Mouse (Mus musculus) liver, postnatal 0 days (tissue): ENCODE data around the gene Lnpk.

Experiments used
- CTCF ChIP-seq: sonication (generic); IDR thresholded peaks from 2 replicates; pipeline ENCODE4 v1.5.1; 2016; ENCODE audit warnings: antibody characterized with exemption, low read depth
- EP300 ChIP-seq: IDR thresholded peaks from 2 replicates; pipeline ENCODE4 v1.6.1; 2016; ENCODE audit warnings: antibody characterized with exemption, low read depth, mild to moderate bottlenecking

DNA sequence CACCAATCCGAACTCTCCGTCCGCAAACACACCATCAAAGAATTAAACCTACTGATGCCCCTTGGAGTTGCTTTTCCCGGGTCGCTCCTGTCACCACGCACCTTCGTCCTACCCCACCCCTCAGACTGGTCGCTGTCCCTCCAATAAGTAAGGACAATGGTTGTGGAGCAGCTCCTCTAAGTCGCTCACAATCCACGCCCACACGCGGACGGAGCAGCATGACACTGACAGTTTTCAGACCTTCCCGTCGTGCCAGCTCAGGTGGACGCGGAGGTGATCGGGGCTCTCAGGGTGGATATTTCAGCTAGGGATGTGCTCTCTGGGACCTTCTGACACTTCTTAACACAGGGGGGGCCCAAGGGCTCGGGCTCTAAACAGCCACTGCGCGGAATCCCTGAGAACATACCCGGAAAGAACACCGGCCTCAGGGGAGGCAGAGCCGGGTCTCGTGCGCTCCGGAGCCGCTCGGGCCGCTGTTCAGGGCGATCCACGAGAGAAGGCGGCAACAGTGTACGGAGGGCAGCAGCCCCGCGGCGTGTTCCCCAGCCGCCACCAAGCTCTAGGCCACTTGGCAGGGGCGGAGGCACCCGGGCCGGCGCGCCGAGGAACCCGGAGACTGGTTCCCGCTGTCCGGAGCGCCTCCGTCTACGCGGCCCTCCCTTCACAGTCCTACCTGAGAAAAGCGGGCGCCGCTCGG is 941 bp downstream of the Lnpk start:
- TF ChIP-seq CTCF (no peak), EP300 (no peak)
